Mouse (Mus musculus): Measurements from ENCODE around the gene Phlpp2.

Gene Phlpp2

GRCm38 (mm10) chr8:109903909-109904469, 35.6 kb downstream of the Phlpp2 start:
- no peak for DNase-seq

GRCm38 (mm10) chr8:109904928-109905668, 36.8 kb downstream of the Phlpp2 start:
- DNase-seq = no peak

GRCm38 (mm10) chr8:109906907-109907306, 38.6 kb downstream of the Phlpp2 start:
- DNase-seq = no peak

- DNase-seq = no peak
These were observed 39.0 kb downstream of the Phlpp2 start for GRCm38 (mm10) chr8:109907376-109907775.

- peak; percentile 47 for DNase-seq
These were observed 48.9 kb downstream of the Phlpp2 start for GRCm38 (mm10) chr8:109917277-109917676.

GRCm38 (mm10) chr8:109920406-109921390, 52.4 kb downstream of the Phlpp2 start:
- no peak for DNase-seq

GRCm38 (mm10) chr8:109941606-109942360, 73.4 kb downstream of the Phlpp2 start:
- no peak for DNase-seq

- no peak for DNase-seq
These were observed 76.9 kb downstream of the Phlpp2 start for GRCm38 (mm10) chr8:109945153-109945632.

GRCm38 (mm10) chr8:109945694-109946093, 77.4 kb downstream of the Phlpp2 start:
- no peak for DNase-seq

- DNase-seq = no peak
These were observed 77.9 kb downstream of the Phlpp2 start for GRCm38 (mm10) chr8:109946272-109946671.

GRCm38 (mm10) chr8:109947447-109948284, 79.3 kb downstream of the Phlpp2 start:
- peak; percentile 21 for DNase-seq

- no peak for DNase-seq
These were observed 79.9 kb downstream of the Phlpp2 start for GRCm38 (mm10) chr8:109948285-109948564.

GRCm38 (mm10) chr8:109952171-109952570, 83.8 kb downstream of the Phlpp2 start:
- no peak for DNase-seq

- DNase-seq = no peak
These were observed 86.2 kb downstream of the Phlpp2 start for GRCm38 (mm10) chr8:109954486-109954948.

GRCm38 (mm10) chr8:109957167-109958028, 89.1 kb downstream of the Phlpp2 start:
- DNase-seq = peak; percentile 42

GRCm38 (mm10) chr8:109958036-109958655, 89.8 kb downstream of the Phlpp2 start:
- DNase-seq = no peak

- DNase-seq = no peak
These were observed 90.8 kb downstream of the Phlpp2 start for GRCm38 (mm10) chr8:109959112-109959511.

- peak; percentile 49 for DNase-seq
These were observed 93.5 kb downstream of the Phlpp2 start, which contains the start of gene Marveld3 for GRCm38 (mm10) chr8:109961693-109962367. TSS of gene Marveld3 (minus strand) at chr8:109962203.

GRCm38 (mm10) chr8:109962896-109963295, 94.6 kb downstream of the Phlpp2 start:
- no peak for DNase-seq
